Mouse (Mus musculus): ENCODE measurements around the gene Rsph1.

DNA sequence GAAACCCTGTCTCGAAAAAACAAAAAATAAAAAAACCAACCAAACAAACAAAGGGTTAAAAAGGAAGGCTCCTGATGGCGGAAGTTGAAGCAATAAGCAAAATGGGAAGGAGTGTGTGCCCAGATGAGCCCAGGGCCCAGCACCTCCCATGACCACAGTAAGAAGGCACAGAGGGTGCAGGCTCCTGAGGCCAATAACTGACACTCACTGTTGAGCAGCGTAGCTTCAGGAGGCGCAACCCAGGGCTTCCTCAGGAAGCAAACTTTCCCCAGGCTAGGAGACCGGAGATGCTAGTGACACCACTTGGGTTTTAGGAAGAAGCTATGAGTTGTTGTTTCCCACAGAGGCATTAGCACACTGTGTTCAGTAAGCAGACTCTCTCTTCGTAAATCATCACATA, 13.7 kb upstream of the Rsph1 start:
- no peak for TF ChIP-seq POLR2A (IDR thresholded peaks at IDR 0.05; ENCODE audit: borderline replicate concordance, control insufficient read depth, low read depth, low read length)
- no peak for TF ChIP-seq CTCF (IDR thresholded peaks at IDR 0.05; ENCODE audit: control insufficient read depth, insufficient read depth, low read length)
